Mouse (Mus musculus): ENCODE data around the gene Slc25a39. TPM values are rescaled to one million over a fixed set of nuclear protein-coding genes. Genes with fewer than 3 reads are reported as not detected.

Slc25a39 gene
- polyA plus RNA-seq, 1 experiment, result 407 TPM

DNA sequence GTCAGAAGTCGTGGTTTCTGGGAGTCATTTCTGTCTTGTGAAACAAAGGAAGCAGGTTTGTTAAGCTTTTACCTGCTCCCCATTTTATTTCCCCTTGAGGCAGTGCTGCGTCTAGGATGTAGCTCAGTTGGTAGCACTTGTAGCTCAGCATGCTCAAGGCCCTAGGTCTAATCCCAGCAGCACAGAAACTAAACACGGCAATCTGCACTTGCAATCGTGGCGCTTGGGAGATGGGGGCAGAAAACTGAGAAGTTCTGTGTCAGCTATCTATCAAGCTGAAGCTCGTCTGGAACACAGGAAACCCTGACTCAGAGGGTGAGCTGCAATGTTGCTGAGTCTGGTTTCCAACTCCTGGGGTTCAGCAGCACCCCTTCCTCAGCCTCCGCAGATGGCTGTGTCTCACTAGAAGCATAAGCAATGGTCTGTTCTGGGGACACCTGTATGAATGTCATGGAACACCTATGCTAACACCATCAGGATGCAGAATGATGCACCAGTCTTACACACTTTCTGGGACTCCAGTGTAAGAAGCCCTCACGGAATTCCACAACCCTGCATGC, 21.3 kb upstream of the Slc25a39 start:
- Histone ChIP-seq H3K4me3 (ENCODE audit: extremely low read depth, insufficient read depth, insufficient read length) (no peak overlapping the region), H3K36me3 (ENCODE audit: control insufficient read depth, insufficient read depth, low read length) (no peaks in the 10 kb centered on the region), H3K27me3 (ENCODE audit: control insufficient read depth, insufficient read depth, low read length) (no peaks in the 10 kb centered on the region), H3K27ac (ENCODE audit: insufficient read depth, low read length) (no peak overlapping the region), H3K4me1 (ENCODE audit: control insufficient read depth, insufficient read depth, insufficient read length) (peaks cover 16% of the 10 kb centered on the region; the same call in 1 of the 2 replicates)
- WGBS, result 24% methylated on average over 8 of the region's 8 CpGs
- TF ChIP-seq CTCF (IDR thresholded peaks at IDR 0.05; ENCODE audit: extremely low read depth, insufficient read depth, insufficient read length, insufficient replicate concordance) (no peak), POLR2A (IDR thresholded peaks at IDR 0.05; ENCODE audit: low read depth, low read length) (no peak)
- no peak for DNase-seq (ENCODE audit: low read depth in 1 of 2, low spot score in 2 of 2)

DNA sequence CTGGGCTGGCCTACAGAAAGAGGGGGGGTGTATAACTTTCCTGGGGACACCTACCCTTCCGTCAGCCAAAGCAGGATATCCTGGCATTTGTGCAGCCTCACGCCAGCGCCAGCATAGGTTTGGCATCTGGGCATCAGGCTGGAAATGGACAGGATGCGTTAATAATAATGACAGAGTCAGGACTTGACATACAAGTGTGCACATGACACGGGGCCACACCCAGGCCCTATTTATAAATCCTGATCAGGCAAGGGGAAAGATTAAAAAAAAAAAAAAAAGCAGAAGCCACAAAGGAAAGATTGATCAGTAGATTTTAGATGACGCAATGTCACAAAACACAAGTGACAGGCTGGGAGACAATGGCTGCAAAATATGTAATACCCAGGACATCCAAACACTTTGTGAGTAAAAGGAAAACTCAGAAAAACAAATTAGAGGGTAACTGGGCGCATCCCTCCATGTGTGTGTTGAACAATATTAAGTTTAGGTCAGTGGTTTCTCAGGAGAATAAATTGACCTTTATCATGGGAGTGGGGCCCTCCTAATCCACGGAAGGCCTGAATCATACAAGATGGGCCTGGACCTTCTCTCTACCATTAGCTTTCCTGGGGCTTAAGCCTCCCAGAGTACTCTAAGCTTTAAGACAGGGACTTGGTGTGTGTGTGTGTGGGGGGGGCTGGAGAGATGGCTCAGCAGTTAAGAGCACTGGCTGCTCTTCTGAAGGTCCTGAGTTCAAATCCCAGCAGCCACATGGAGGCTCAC, 18.0 kb upstream of the Slc25a39 start:
- H3K27ac ChIP-seq (ENCODE audit: insufficient read depth, low read length), result no peak overlapping the region
- no peak for DNase-seq (ENCODE audit: low read depth in 1 of 2, low spot score in 2 of 2)

DNA sequence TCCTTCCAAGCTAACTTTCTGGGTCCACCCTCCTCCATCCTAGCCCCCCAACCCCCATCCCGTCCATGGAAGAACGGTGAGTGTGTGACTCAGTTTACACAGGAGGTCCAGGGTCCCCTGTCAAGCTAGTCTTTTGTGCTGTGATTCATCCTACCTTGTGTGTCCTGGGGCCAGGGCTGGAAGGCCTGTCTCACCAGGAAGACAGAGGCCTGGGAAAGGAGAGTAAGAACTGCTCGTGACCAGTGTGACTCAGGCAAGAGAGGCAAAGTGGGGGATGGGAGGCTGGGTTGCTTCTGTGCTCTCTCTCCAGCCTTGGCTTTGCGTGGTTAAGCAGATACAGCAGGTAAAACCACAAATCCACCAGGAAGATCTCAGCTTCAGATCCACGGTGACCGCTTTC, 16.9 kb upstream of the Slc25a39 start:
- no peak overlapping the region for H3K4me3 ChIP-seq (ENCODE audit: extremely low read depth, insufficient read depth, insufficient read length)

More for the DNA sequence above, 18.0 kb upstream of the Slc25a39 start:
- H3K4me1 ChIP-seq (ENCODE audit: control insufficient read depth, insufficient read depth, insufficient read length), result peaks cover 2% of the 10 kb centered on the region; the same call in 1 of the 2 replicates
- WGBS, result 74% methylated on average over 8 of the region's 8 CpGs
- no peak for TF ChIP-seq CTCF (IDR thresholded peaks at IDR 0.05; ENCODE audit: extremely low read depth, insufficient read depth, insufficient read length, insufficient replicate concordance)
- no peak for TF ChIP-seq POLR2A (IDR thresholded peaks at IDR 0.05; ENCODE audit: low read depth, low read length)
- H3K27me3 ChIP-seq (ENCODE audit: control insufficient read depth, insufficient read depth, low read length), result no peaks in the 10 kb centered on the region
- no peaks in the 10 kb centered on the region for H3K36me3 ChIP-seq (ENCODE audit: control insufficient read depth, insufficient read depth, low read length)
- no peak overlapping the region for H3K4me3 ChIP-seq (ENCODE audit: extremely low read depth, insufficient read depth, insufficient read length)

DNA sequence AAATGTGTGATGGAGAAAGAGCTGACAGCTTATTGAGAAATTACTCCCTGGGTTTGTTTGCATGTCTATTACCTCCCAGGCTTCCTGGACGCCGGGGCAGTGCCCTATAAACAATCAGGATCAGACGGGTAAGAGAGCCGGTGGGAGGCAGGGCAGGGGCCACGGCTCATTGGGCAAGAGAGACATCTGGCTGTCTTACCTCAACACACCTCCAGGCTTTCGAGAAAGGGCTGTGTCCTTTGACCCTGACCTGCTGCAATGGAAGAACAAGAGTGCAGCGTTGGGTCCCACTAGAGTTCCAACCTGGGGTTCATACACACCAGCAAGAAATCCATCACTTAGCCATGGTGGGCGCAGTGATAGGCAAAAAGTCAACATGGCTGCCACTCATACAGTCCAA, 13.8 kb upstream of the Slc25a39 start:
- Histone ChIP-seq H3K4me3 (ENCODE audit: extremely low read depth, insufficient read depth, insufficient read length) (no peak overlapping the region), H3K36me3 (ENCODE audit: control insufficient read depth, insufficient read depth, low read length) (no peaks in the 10 kb centered on the region), H3K27ac (ENCODE audit: insufficient read depth, low read length) (no peak overlapping the region), H3K27me3 (ENCODE audit: control insufficient read depth, insufficient read depth, low read length) (no peaks in the 10 kb centered on the region), H3K4me1 (ENCODE audit: control insufficient read depth, insufficient read depth, insufficient read length) (no peaks in the 10 kb centered on the region)
- 64% methylated on average over 8 of the region's 8 CpGs for WGBS
- TF ChIP-seq CTCF (IDR thresholded peaks at IDR 0.05; ENCODE audit: extremely low read depth, insufficient read depth, insufficient read length, insufficient replicate concordance), result no peak
- TF ChIP-seq POLR2A (IDR thresholded peaks at IDR 0.05; ENCODE audit: low read depth, low read length), result no peak
- DNase-seq (ENCODE audit: low read depth in 1 of 2, low spot score in 2 of 2), result peak in 1 of 2 experiments; percentile 1

More for the DNA sequence above, 16.9 kb upstream of the Slc25a39 start:
- Histone ChIP-seq H3K36me3 (ENCODE audit: control insufficient read depth, insufficient read depth, low read length) (no peaks in the 10 kb centered on the region), H3K27me3 (ENCODE audit: control insufficient read depth, insufficient read depth, low read length) (no peaks in the 10 kb centered on the region), H3K4me1 (ENCODE audit: control insufficient read depth, insufficient read depth, insufficient read length) (no peaks in the 10 kb centered on the region), H3K27ac (ENCODE audit: insufficient read depth, low read length) (no peak overlapping the region)
- 87% methylated on average over 6 of the region's 6 CpGs for WGBS
- DNase-seq (ENCODE audit: low read depth in 1 of 2, low spot score in 2 of 2), result peak in 1 of 2 experiments; percentile 1
- no peak for TF ChIP-seq CTCF (IDR thresholded peaks at IDR 0.05; ENCODE audit: extremely low read depth, insufficient read depth, insufficient read length, insufficient replicate concordance)
- TF ChIP-seq POLR2A (IDR thresholded peaks at IDR 0.05; ENCODE audit: low read depth, low read length), result no peak

DNA sequence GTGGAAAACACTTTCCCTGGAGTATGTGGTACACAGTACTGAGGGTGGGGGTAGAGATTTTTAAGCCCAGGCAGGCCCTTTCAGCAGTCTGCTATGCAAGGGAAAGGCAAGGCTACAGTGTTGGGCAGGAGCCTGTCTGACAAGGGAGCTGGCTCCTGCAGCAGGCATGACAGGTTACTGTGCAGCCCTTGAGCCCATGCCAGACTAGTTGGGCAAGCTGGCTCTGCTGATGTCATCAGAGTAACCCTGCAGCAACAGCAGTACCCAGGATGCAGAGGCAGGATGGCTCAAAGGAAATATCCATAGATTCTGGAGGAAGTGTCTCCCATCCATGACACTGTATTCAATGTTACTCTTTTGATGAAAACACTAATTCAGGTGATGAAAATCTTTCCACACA, 11.1 kb upstream of the Slc25a39 start:
- DNase-seq (ENCODE audit: low read depth in 1 of 2, low spot score in 2 of 2), result no peak
- H3K4me1 ChIP-seq (ENCODE audit: control insufficient read depth, insufficient read depth, insufficient read length), result no peaks in the 10 kb centered on the region
- H3K27me3 ChIP-seq (ENCODE audit: control insufficient read depth, insufficient read depth, low read length), result no peaks in the 10 kb centered on the region
- no peaks in the 10 kb centered on the region for H3K36me3 ChIP-seq (ENCODE audit: control insufficient read depth, insufficient read depth, low read length)
- H3K4me3 ChIP-seq (ENCODE audit: extremely low read depth, insufficient read depth, insufficient read length), result no peak overlapping the region
- TF ChIP-seq POLR2A (IDR thresholded peaks at IDR 0.05; ENCODE audit: low read depth, low read length), result no peak
- no peak for TF ChIP-seq CTCF (IDR thresholded peaks at IDR 0.05; ENCODE audit: extremely low read depth, insufficient read depth, insufficient read length, insufficient replicate concordance)
- H3K27ac ChIP-seq (ENCODE audit: insufficient read depth, low read length), result no peak overlapping the region

DNA sequence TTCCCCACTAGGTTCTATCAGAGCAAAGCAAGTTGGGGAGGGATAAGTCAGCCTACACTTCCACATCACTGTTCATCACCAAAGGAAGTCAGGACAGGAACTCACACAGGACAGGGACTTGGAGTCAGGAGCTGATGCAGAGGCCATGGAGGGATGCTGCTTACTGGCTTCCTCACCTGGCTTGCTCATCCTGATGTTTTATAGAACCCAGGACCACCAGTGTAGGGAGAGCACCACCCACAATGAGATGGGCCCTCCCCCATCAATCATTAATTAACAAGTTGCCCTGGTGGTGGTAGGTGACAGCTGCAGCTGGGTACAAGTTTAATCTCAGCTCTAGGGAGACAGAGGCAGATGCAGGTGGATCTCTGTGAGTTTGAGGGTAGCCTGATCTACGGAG, 9.4 kb upstream of the Slc25a39 start:
- no peak overlapping the region for H3K4me3 ChIP-seq (ENCODE audit: extremely low read depth, insufficient read depth, insufficient read length)
- no peaks in the 10 kb centered on the region for H3K36me3 ChIP-seq (ENCODE audit: control insufficient read depth, insufficient read depth, low read length)
- whole genome bisulfite sequencing, result 85% methylated on average over 1 of the region's 1 CpGs
- no peak overlapping the region for H3K27ac ChIP-seq (ENCODE audit: insufficient read depth, low read length)
- no peak for TF ChIP-seq POLR2A (IDR thresholded peaks at IDR 0.05; ENCODE audit: low read depth, low read length)
- no peak for TF ChIP-seq CTCF (IDR thresholded peaks at IDR 0.05; ENCODE audit: extremely low read depth, insufficient read depth, insufficient read length, insufficient replicate concordance)
- no peak for DNase-seq (ENCODE audit: low read depth in 1 of 2, low spot score in 2 of 2)
- no peaks in the 10 kb centered on the region for H3K4me1 ChIP-seq (ENCODE audit: control insufficient read depth, insufficient read depth, insufficient read length)
- no peaks in the 10 kb centered on the region for H3K27me3 ChIP-seq (ENCODE audit: control insufficient read depth, insufficient read depth, low read length)
